Mouse (Mus musculus) monocyte, adult 5-6 weeks (primary cell): ENCODE data around the gene Hdgf. TPM values are rescaled to one million over a fixed set of nuclear protein-coding genes. Genes with fewer than 3 reads are reported as not detected.
A peak's percentile ranks its signal among the peaks of the same experiment; 100 is the strongest.

Experiments used
- ATAC-seq: fragments of 153-309, 156-312 bp; replicated peaks from 2 replicates; pipeline ENCODE4 v1.8.0; 2017; ENCODE audit warnings: mild to moderate bottlenecking; ENCODE audit not compliant: low TSS enrichment, insufficient number of reproducible peaks, severe bottlenecking, poor library complexity, low FRiP score
- total RNA-seq: library from RNA; stranded (forward); fragments of 200-1000, 200-491, 200-594 nt; gene quantifications from 3 replicates; pipeline ENCODE4 v1.2.3, GENCODE M21; 2017

Gene Hdgf
- total RNA-seq, 1 experiment from 2014 or later = 77.2 TPM

- ATAC-seq = no peak
These were observed 1.1 kb downstream of the Hdgf start for GRCm38 (mm10) chr3:87906981-87907857.

GRCm38 (mm10) chr3:87907906-87908305, 1.8 kb downstream of the Hdgf start:
- no peak for ATAC-seq

- ATAC-seq = no peak
These were observed 3.3 kb downstream of the Hdgf start for GRCm38 (mm10) chr3:87909381-87909780.

GRCm38 (mm10) chr3:87909874-87910273, 3.8 kb downstream of the Hdgf start:
- ATAC-seq = no peak

GRCm38 (mm10) chr3:87910573-87911141, 4.5 kb downstream of the Hdgf start:
- ATAC-seq = peak; percentile 66

GRCm38 (mm10) chr3:87913491-87913890, 7.4 kb downstream of the Hdgf start:
- no peak for ATAC-seq

GRCm38 (mm10) chr3:87913891-87914290, 7.8 kb downstream of the Hdgf start:
- ATAC-seq = no peak

GRCm38 (mm10) chr3:87916990-87917389, 10.9 kb downstream of the Hdgf start:
- no peak for ATAC-seq

GRCm38 (mm10) chr3:87918551-87918950, 12.4 kb downstream of the Hdgf start:
- ATAC-seq = no peak

- peak; percentile 87 for ATAC-seq
These were observed 13.4 kb downstream of the Hdgf start, which contains the start of gene Mrpl24 for GRCm38 (mm10) chr3:87919336-87920108. Mrpl24 (plus strand) TSS chr3:87919506.

- no peak for ATAC-seq
These were observed 14.3 kb downstream of the Hdgf start for GRCm38 (mm10) chr3:87920270-87920943.

- no peak for ATAC-seq
These were observed 18.9 kb downstream of the Hdgf start for GRCm38 (mm10) chr3:87924996-87925395.

- ATAC-seq = no peak
These were observed 21.3 kb downstream of the Hdgf start for GRCm38 (mm10) chr3:87927452-87927851.

GRCm38 (mm10) chr3:87929341-87930077, 23.4 kb downstream of the Hdgf start:
- peak; percentile 23; the same call in 1 of the 2 replicates for ATAC-seq

GRCm38 (mm10) chr3:87930078-87930795, 24.1 kb downstream of the Hdgf start, which contains the start of the genes Isg20l2 and Rrnad1:
Isg20l2 (plus strand) TSS chr3:87930314.
Rrnad1 (minus strand) TSS chr3:87930717.
- ATAC-seq = peak; percentile 95

- ATAC-seq = no peak
These were observed 27.9 kb downstream of the Hdgf start for GRCm38 (mm10) chr3:87934026-87934425.

GRCm38 (mm10) chr3:87934501-87934900, 28.4 kb downstream of the Hdgf start:
- no peak for ATAC-seq
